Mouse (Mus musculus) brain, embryonic 14.5 days (tissue): Measurements from ENCODE around the gene Synj1.

Source experiments
- CTCF ChIP-seq: fragments of 200-500 bp; IDR thresholded peaks from 2 replicates; pipeline ENCODE4 v1.5.1; 2012; ENCODE audit warnings: inconsistent platforms, mild to moderate bottlenecking, moderate library complexity, borderline replicate concordance; ENCODE audit not compliant: insufficient read depth, insufficient read length; ENCODE audit errors: extremely low read depth
- POLR2A ChIP-seq: fragments of 200-500 bp; IDR thresholded peaks from 2 replicates; pipeline ENCODE4 v1.6.1; 2012; ENCODE audit warnings: mild to moderate bottlenecking, inconsistent platforms, borderline replicate concordance; ENCODE audit not compliant: poor library complexity, insufficient read depth, insufficient read length, severe bottlenecking; ENCODE audit errors: extremely low read depth

DNA sequence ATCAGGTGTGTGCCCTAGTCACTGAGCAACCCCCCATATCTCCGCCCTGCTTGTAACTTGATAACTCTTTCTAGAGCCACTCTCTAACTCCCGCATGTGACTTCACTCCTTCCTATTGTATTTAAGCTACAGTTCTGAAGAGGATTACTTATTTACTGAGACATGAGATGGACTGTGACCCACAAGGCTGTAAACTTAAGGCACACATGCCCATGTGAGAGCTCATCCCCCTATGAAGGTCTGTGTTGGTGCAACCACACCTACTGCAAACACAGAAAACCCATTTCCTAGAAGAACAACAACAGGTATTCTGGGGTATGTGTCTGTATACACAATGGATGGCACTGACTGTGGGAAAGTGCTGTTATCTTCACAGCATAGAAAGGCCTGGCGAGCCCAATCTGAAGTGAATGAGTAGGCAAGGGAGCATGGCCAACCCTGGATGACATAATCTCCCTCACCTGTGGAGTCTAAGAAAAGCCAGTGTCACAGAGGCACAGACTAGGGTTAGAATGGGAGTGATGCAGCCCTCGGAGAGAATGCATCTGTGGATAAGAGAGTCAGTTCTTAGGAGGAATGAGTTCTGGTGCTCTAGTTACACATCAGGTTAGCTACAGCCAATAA is 6.1 kb downstream of the Synj1 start:
- no peak for TF ChIP-seq POLR2A
- no peak for TF ChIP-seq CTCF
